In the genomic region with DNA sequence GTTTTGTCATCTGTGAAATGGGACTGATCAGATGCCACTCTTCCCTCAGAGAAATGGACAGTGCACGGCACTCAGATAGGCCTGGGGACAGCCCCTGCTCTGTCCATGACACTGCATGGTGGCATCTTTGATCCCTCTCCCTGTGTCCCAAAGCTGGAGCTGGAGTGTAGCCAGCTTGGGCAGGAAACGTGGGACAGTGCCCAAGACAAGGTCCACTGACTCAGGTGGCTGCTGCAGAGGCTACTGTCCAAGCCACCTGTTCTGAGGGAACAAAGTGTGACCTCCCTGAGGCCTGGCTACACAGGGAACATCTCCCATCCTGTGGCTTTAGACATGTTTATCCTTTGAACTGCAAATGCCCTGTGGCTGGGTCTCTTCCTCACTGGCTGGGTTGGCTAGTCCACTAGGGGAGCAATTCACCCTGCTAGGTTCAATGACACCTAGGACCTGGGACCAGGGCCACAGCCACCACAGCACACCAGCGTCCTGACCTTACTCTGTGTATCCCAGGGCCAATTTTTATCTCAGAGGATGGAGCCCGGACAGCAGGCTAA, we compare ENCODE assay signal across 31 mouse cellular contexts. TPM values are rescaled to one million over a fixed set of nuclear protein-coding genes. Genes with fewer than 3 reads are reported as not detected.
A peak's percentile ranks its signal among the peaks of the same experiment; 100 is the strongest.
DNase-seq lines count a peak whose midpoint lies in the region; ATAC-seq and TF ChIP-seq lines count a peak whose summit lies in the region.
"Had no signal": no experiment of that assay in that cellular context is flagged by ENCODE, and none has a peak within 500 bp of the region (broad histone marks: within the 10 kb centered on the region; RNA-seq: fewer than 3 reads in every experiment).

No protein-coding gene starts in this region.

- no peaks in the 10 kb centered on the region for H3K27me3 ChIP-seq in kidney, adult 2 months (replicated peaks; ENCODE audit: control insufficient read depth, insufficient read depth, low read length)
- H3K27me3 ChIP-seq in liver, adult 2 months (ENCODE audit: control insufficient read depth, insufficient read depth, low read length) = no peaks in the 10 kb centered on the region
- H3K27me3 ChIP-seq in liver, embryonic 12.5 days (replicated peaks) = peaks cover 45% of the 10 kb centered on the region
- no peaks in the 10 kb centered on the region for H3K27me3 ChIP-seq in midbrain, postnatal 0 days (ENCODE audit: insufficient read depth, low read length)
- peaks cover 25% of the 10 kb centered on the region for H3K27me3 ChIP-seq in midbrain, embryonic 10.5 days (ENCODE audit: low read depth, poor library complexity, severe bottlenecking)
- H3K27me3 ChIP-seq: neural tube, embryonic 15.5 days had no signal

- no peaks in the 10 kb centered on the region for H3K36me3 ChIP-seq in kidney, adult 2 months (ENCODE audit: control insufficient read depth, insufficient read depth, low read length)
- H3K36me3 ChIP-seq in liver, adult 2 months (ENCODE audit: control insufficient read depth, insufficient read depth, low read length) = no peaks in the 10 kb centered on the region
- H3K36me3 ChIP-seq in liver, embryonic 12.5 days = no peaks in the 10 kb centered on the region
- H3K36me3 ChIP-seq in midbrain, postnatal 0 days (ENCODE audit: insufficient read depth, low read length) = no peaks in the 10 kb centered on the region
- H3K36me3 ChIP-seq in midbrain, embryonic 10.5 days = no peaks in the 10 kb centered on the region
- H3K36me3 ChIP-seq: embryonic facial prominence, embryonic 12.5 days; G1E; heart, embryonic 13.5 days; liver, embryonic 13.5 days; neural tube, embryonic 15.5 days had no signal

- H3K4me3 ChIP-seq in gastrocnemius, adult 2 months = no peak overlapping the region
- H3K4me3 ChIP-seq in kidney, adult 2 months (ENCODE audit: insufficient read depth, low read depth, low read length) = no peak overlapping the region
- H3K4me3 ChIP-seq in liver, adult 2 months (ENCODE audit: insufficient read depth, low read depth, low read length) = no peak overlapping the region
- H3K4me3 ChIP-seq in liver, embryonic 12.5 days = no peak overlapping the region
- H3K4me3 ChIP-seq in midbrain, postnatal 0 days (ENCODE audit: low read depth, low read length) = no peak overlapping the region
- no peak overlapping the region for H3K4me3 ChIP-seq in midbrain, embryonic 10.5 days
- H3K4me3 ChIP-seq: embryonic facial prominence, embryonic 12.5 days; heart, embryonic 13.5 days; liver, embryonic 13.5 days; neural tube, embryonic 15.5 days had no signal

- no peak overlapping the region for H3K9ac ChIP-seq in liver, adult 2 months (ENCODE audit: low read depth, low read length)
- no peak overlapping the region for H3K9ac ChIP-seq in liver, embryonic 12.5 days
- H3K9ac ChIP-seq in midbrain, postnatal 0 days (replicated peaks; ENCODE audit: low read length, poor library complexity, severe bottlenecking) = no peak overlapping the region
- H3K9ac ChIP-seq: embryonic facial prominence, embryonic 12.5 days; heart, embryonic 13.5 days; liver, embryonic 13.5 days; neural tube, embryonic 15.5 days had no signal

- peaks cover 6% of the 10 kb centered on the region; the same call in 1 of the 2 replicates for H3K4me1 ChIP-seq in kidney, adult 2 months (ENCODE audit: control insufficient read depth, insufficient read depth, low read length)
- peaks cover 8% of the 10 kb centered on the region for H3K4me1 ChIP-seq in liver, adult 2 months (ENCODE audit: control insufficient read depth, insufficient read depth, low read length)
- H3K4me1 ChIP-seq in liver, embryonic 12.5 days = peaks cover 33% of the 10 kb centered on the region
- peaks cover 20% of the 10 kb centered on the region for H3K4me1 ChIP-seq in midbrain, postnatal 0 days (ENCODE audit: insufficient read depth, low read length)
- H3K4me1 ChIP-seq in midbrain, embryonic 10.5 days = peaks cover 65% of the 10 kb centered on the region

- intact Hi-C loops in gastrocnemius, adult 2 months (cut with DNase I) = loop anchor here (2.0 to 5.0 kb wide), 2 partner anchors 29 to 60 kb away; no protein-coding TSS in a partner anchor

- no peak for TF ChIP-seq POLR2A in kidney, adult 2 months (IDR thresholded peaks at IDR 0.05; ENCODE audit: low read depth, low read length)
- TF ChIP-seq POLR2A in liver, adult 2 months (IDR thresholded peaks at IDR 0.05; ENCODE audit: extremely low read depth, insufficient read depth, low read length) = no peak

- H3K79me2 ChIP-seq in liver, adult 2 months (ENCODE audit: control insufficient read depth, insufficient read depth, low read length) = no peaks in the 10 kb centered on the region

- no peak for ATAC-seq in liver, embryonic 12.5 days
- ATAC-seq in midbrain, postnatal 0 days (ENCODE audit: low FRiP score) = no peak
- ATAC-seq: forebrain, embryonic 14.5 days; hindbrain, embryonic 16.5 days had no signal

- no peak overlapping the region for H3K27ac ChIP-seq in gastrocnemius, adult 2 months
- H3K27ac ChIP-seq in kidney, adult 2 months (ENCODE audit: insufficient read depth, low read depth, low read length) = no peak overlapping the region
- H3K27ac ChIP-seq in liver, adult 2 months (replicated peaks; ENCODE audit: insufficient read depth, low read depth, low read length) = no peak overlapping the region
- no peak overlapping the region for H3K27ac ChIP-seq in liver, embryonic 12.5 days
- H3K27ac ChIP-seq in midbrain, postnatal 0 days (ENCODE audit: low read depth, low read length) = no peak overlapping the region
- no peak overlapping the region for H3K27ac ChIP-seq in midbrain, embryonic 10.5 days (replicated peaks)
- H3K27ac ChIP-seq: embryonic facial prominence, embryonic 12.5 days; heart, embryonic 13.5 days; liver, embryonic 13.5 days; macrophage; neural tube, embryonic 15.5 days had no signal

- no peak for DNase-seq in gastrocnemius, adult 2 months
- no peak for DNase-seq in gastrocnemius, adult 8-10 months (ENCODE audit: low spot score in 2 of 2)
- DNase-seq in kidney, adult 2 months = peak; percentile 65
- no peak for DNase-seq in kidney, adult 18-20 months
- DNase-seq in liver, adult 2 months (ENCODE audit: extremely low read depth, low read depth, low spot score) = peak; percentile 99
- DNase-seq in midbrain, postnatal 0 days (ENCODE audit: low spot score) = no peak
- no peak for DNase-seq in midbrain, embryonic 10.5 days (ENCODE audit: low spot score)
- DNase-seq: adrenal gland, postnatal 14 days; cerebellum, adult 11 months; cerebellum, adult 9-10 months; embryo, embryonic 11 days; gastrocnemius, postnatal 36 days; heart, adult 18-20 months; kidney, postnatal 14 days; layer of hippocampus, adult 9-11 months; liver, embryonic 13.5 days; midbrain, embryonic 14.5 days; retina, postnatal 1 day; right cerebral cortex, postnatal 14 days; thymus, postnatal 4 days had no signal

- no peak overlapping the region for H3K4me2 ChIP-seq in liver, embryonic 12.5 days
- no peak overlapping the region for H3K4me2 ChIP-seq in midbrain, postnatal 0 days (ENCODE audit: low read depth, low read length, poor library complexity, severe bottlenecking)
- H3K4me2 ChIP-seq: embryonic facial prominence, embryonic 12.5 days; heart, embryonic 13.5 days; liver, embryonic 13.5 days; neural tube, embryonic 15.5 days had no signal

- no peaks in the 10 kb centered on the region for H3K9me3 ChIP-seq in liver, embryonic 12.5 days (replicated peaks)
- no peaks in the 10 kb centered on the region for H3K9me3 ChIP-seq in midbrain, postnatal 0 days (ENCODE audit: low read length)
- H3K9me3 ChIP-seq in midbrain, embryonic 10.5 days (replicated peaks) = no peaks in the 10 kb centered on the region
- H3K9me3 ChIP-seq: embryonic facial prominence, embryonic 12.5 days; G1E; heart, embryonic 13.5 days; liver, embryonic 13.5 days; neural tube, embryonic 15.5 days had no signal

- peak; percentile 29; the same call in 1 of the 2 replicates for TF ChIP-seq CTCF in gastrocnemius, adult 2 months (IDR thresholded peaks at IDR 0.05)
- peak; percentile 40; the same call in 1 of the 2 replicates for TF ChIP-seq CTCF in kidney, adult 2 months (conservative IDR thresholded peaks at IDR 0.05; ENCODE audit: insufficient read depth, insufficient read length, low read depth, low read length)
- peak; percentile 62 for TF ChIP-seq CTCF in liver, adult 2 months (IDR thresholded peaks at IDR 0.05; ENCODE audit: low read depth, low read length)
- peak; percentile 31 for TF ChIP-seq CTCF in midbrain, postnatal 0 days (IDR thresholded peaks at IDR 0.05)

- WGBS in kidney, adult 2 months = 68% methylated on average over 4 of the region's 4 CpGs
- WGBS in liver, adult 2 months = 12% methylated on average over 4 of the region's 4 CpGs
- 45% methylated on average over 4 of the region's 4 CpGs for WGBS in liver, embryonic 12.5 days (ENCODE audit: insufficient replicate concordance)
- 78% methylated on average over 4 of the region's 4 CpGs for WGBS in midbrain, postnatal 0 days
- 74% methylated on average over 4 of the region's 4 CpGs for WGBS in midbrain, embryonic 10.5 days

RNA-seq across cellular contexts. Expression of a gene that starts 4.7 kb away (rescaled TPM):
- total RNA-seq in gastrocnemius, adult 2 months (2021) = not detected
- total RNA-seq in gastrocnemius, adult 8-10 months (2022) = not detected
- not detected in 2 replicates for polyA plus RNA-seq in kidney, adult 2 months (2012; rRNA removed)
- total RNA-seq in liver, adult 2 months (2014; rRNA removed) = not detected in 2 replicates
- not detected in 2 replicates for polyA plus RNA-seq in liver, adult 2 months (2012; rRNA removed)
- not detected in 2 replicates for polyA plus RNA-seq in liver, embryonic 12.5 days (2016; fragmentation: Nextera tagmentation; extraction: Ambion mirVana)
- 1.0 and 2.0 TPM in 2 replicates for total RNA-seq in midbrain, postnatal 0 days (2014; rRNA removed)
- 1.7 and 2.4 TPM in 2 replicates for polyA plus RNA-seq in midbrain, postnatal 0 days (2015; fragmentation: Nextera tagmentation; extraction: Ambion mirVana)
- polyA plus RNA-seq in midbrain, embryonic 10.5 days (2016; fragmentation: Nextera tagmentation; extraction: Ambion mirVana) = 2.6 and 3.3 TPM in 2 replicates
- total RNA-seq: G1E; gastrocnemius, postnatal 36 days; heart, postnatal 25 days; megakaryocyte-erythroid progenitor cell, adult 5-6 weeks had no signal
- polyA plus RNA-seq: G1E; heart, embryonic 13.5 days; liver, embryonic 13.5 days; macrophage; small intestine, adult 2 months had no signal

RNA-seq across cellular contexts. Expression of a gene that starts 46.3 kb away (rescaled TPM):
- total RNA-seq in gastrocnemius, adult 2 months (2021) = 10 to 100 TPM; 26.5 to 37.3 TPM
- 10 to 100 TPM; 32.6 to 36.2 (median 34.6) TPM for total RNA-seq in gastrocnemius, adult 8-10 months (2022)
- polyA plus RNA-seq in kidney, adult 2 months (2012; rRNA removed) = 14.8 and 15.6 TPM in 2 replicates
- 2.6 and 3.6 TPM in 2 replicates for total RNA-seq in liver, adult 2 months (2014; rRNA removed)
- polyA plus RNA-seq in liver, adult 2 months (2012; rRNA removed) = 8.5 and 10.0 TPM in 2 replicates
- 14.5 and 15.9 TPM in 2 replicates for polyA plus RNA-seq in liver, embryonic 12.5 days (2016; fragmentation: Nextera tagmentation; extraction: Ambion mirVana)
- total RNA-seq in midbrain, postnatal 0 days (2014; rRNA removed) = 47.3 and 51.3 TPM in 2 replicates
- polyA plus RNA-seq in midbrain, postnatal 0 days (2015; fragmentation: Nextera tagmentation; extraction: Ambion mirVana) = 9.9 and 12.4 TPM in 2 replicates
- 12.7 and 15.6 TPM in 2 replicates for polyA plus RNA-seq in midbrain, embryonic 10.5 days (2016; fragmentation: Nextera tagmentation; extraction: Ambion mirVana)

Comparison
In these comparisons a context has a peak if more than half of its experiments do, and no peak if none do; other contexts are left out.
1. DNase-seq: peak in kidney, adult 2 months (single experiment) and liver, adult 2 months (single experiment); none in gastrocnemius, adult 2 months (single experiment), gastrocnemius, adult 8-10 months (0 of 2), kidney, adult 18-20 months (single experiment), midbrain, postnatal 0 days (single experiment) and midbrain, embryonic 10.5 days (single experiment).
2. Peak in every context shown above with its lines, with median percentiles within 50 percentile points of each other: CTCF ChIP-seq.